Mouse (Mus musculus): Measurements from ENCODE around the gene Cfap69. TPM values are rescaled to one million over a fixed set of nuclear protein-coding genes. Genes with fewer than 3 reads are reported as not detected.

Gene Cfap69
- polyA plus RNA-seq (2012; rRNA removed), result 3.2 and 3.6 TPM in 2 replicates

DNA sequence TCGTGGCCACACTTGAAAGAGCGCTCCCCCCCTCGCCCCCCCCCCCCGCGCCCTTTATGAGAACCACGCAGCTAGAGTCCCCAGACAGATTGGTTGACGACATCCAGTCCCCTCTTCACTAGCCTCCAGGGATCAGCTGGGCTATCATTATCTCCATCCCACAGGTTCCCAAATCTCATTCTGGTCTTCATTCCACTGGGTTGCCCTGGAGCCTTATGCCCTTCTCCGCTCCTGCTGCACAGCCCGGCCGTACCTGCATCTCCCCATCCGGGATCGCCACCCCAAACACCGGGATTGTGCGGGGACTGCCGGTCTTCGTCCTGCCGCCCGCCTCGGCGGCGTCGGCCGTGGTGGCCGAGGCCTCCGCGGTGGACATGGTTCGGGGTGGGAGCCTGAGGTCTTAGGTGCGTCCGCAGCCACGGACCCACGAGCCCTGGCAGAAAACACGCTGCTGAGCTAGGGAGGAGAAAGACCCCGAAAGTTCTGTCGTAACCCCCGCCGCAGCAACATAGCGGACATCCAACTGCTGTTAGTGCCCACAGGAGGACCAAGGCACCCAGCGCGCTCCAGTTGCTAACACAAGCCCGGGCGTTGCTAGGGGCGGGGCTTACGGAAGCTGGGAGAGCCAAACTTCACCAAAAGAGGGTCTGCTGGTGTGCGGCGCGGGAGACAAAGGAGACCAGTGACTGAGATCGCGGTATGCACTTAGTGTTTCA lies at the start of gene Cfap69:
Cfap69 (minus strand) TSS at position 585 of the 716 bp plus-strand sequence.

GRCm38 (mm10) chr5:5693956-5694653 lies 30.1 kb upstream of the Cfap69 start, which contains the start of gene Steap2:
Gene Steap2 (minus strand): TSS chr5:5694578.

GRCm38 (mm10) chr5:5573749-5574317 lies 90.2 kb downstream of the Cfap69 start, which contains the start of gene Gm8773:
Gene Gm8773 (plus strand): TSS chr5:5573799.

DNA sequence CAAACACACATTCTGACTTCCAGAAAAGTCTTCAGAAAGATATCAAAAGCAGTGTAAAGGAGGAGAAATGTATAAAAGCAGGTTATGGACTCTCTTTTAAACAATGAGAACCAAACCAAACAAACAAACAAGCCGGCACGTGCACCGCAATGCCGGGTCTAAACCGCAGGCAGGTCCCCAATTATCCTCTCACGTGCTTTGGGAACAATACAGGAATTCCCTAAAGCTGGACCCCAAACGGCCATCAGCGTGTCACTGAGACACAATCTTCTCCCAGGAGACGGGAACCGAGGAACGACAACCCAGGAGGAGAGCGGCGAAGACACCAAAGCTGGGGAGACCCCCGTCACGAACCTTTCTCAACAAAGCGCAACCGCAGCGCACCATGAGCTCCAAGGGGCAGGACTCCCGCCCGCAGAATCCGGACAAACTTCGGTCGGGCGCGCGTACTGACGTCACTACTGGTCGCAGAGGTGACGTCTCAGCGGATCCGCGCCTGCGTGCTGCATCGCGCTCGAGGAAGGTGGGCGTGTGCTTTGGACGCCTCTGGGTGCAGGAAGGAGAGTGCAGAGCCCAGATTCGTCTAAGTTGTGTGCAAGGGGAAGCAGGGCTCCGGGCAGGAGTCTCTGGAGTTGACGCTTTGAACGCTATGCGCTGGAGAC lies 104.8 kb downstream of the Cfap69 start, which contains the start of gene Gtpbp10:
Gtpbp10 (minus strand) TSS at position 460 of the 662 bp plus-strand sequence.

Other genes with a start within 250 kb of the Cfap69 start
- gene Cdk14, start 243.9 kb downstream of the Cfap69 start, polyA plus RNA-seq (2012; rRNA removed), result 0.49 and 1.00 TPM in 2 replicates
- not detected in 2 replicates for gene 1700015F17Rik, start 185.1 kb downstream of the Cfap69 start, polyA plus RNA-seq (2012; rRNA removed)
- 5.7 and 5.8 TPM in 2 replicates for gene Cldn12, start 149.3 kb downstream of the Cfap69 start, polyA plus RNA-seq (2012; rRNA removed)
- gene Gtpbp10, start 104.7 kb downstream of the Cfap69 start, polyA plus RNA-seq (2012; rRNA removed), result 0.04 and 0.50 TPM in 2 replicates
- gene Gm8773, start 90.4 kb downstream of the Cfap69 start, polyA plus RNA-seq (2012; rRNA removed), result 0.17 and 0.18 TPM in 2 replicates
- gene Steap2, start 30.3 kb upstream of the Cfap69 start, polyA plus RNA-seq (2012; rRNA removed), result 1.3 and 2.2 TPM in 2 replicates
- gene Steap1, start 85.1 kb upstream of the Cfap69 start, polyA plus RNA-seq (2012; rRNA removed), result 0.63 and 1.1 TPM in 2 replicates

All from stomach, adult 2 months (tissue).